Mouse (Mus musculus): ENCODE data around the gene Krtap5-4.

DNA sequence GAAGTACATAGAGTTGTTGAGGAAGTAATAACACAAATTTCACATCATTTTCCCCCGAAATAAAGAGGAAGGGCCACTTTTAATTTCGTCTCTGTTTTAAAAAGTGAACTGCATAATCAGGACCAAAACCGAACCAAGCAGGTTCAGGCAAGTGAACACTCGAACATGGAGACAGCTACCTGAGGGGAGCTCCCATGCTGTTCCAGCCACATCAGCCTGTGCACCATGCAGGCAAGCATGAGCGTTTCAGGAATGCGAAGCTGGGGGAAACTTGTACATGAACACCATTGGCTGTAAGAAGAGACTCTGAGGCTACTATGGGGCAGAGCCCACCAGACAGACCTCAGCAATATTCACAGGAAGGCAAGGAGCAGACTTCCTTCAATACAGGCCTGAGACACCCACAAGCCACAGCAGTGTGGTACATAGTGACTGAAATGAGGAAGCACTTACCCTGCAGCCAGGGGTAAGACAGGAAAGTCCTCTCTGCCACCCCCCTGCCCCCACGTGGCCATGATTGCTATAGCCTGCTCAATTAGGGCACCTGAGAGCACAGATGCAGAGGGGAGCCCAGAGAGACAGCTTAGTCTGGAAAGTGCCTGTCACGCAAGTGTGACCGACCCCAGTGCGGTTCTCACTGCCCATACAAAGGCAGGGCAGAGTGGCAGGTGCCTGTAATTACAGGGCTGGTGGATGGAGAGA is 37.1 kb downstream of the Krtap5-4 start:
- TF ChIP-seq CTCF (IDR thresholded peaks at IDR 0.05; ENCODE audit: extremely low read depth, insufficient read depth, low read length) (no peak), POLR2A (IDR thresholded peaks at IDR 0.05; ENCODE audit: extremely low read depth, insufficient read depth, low read length) (no peak)
